Mouse (Mus musculus): ENCODE data around the gene Cldn10.

GRCm38 (mm10) chr14:118794893-118795292 lies 7.2 kb downstream of the Cldn10 start:
- TF ChIP-seq EP300 (IDR thresholded peaks at IDR 0.05) (no peak), CTCF (IDR thresholded peaks at IDR 0.05) (no peak)

Data from lung, postnatal 0 days (tissue).